Mouse (Mus musculus) T-cell, adult 2 months (primary cell): Measurements from ENCODE around the gene 2010300C02Rik.
"Not testable (repeated sequence)": the region's sequence is repeated elsewhere in the genome, so short reads cannot be mapped to it uniquely, and the experiment has no call there.

Experiments used
- DNase-seq: peaks from one replicate; pipeline ENCODE4 v3.0.0; 2022; ENCODE audit warnings: low spot score

Gene 2010300C02Rik

DNA sequence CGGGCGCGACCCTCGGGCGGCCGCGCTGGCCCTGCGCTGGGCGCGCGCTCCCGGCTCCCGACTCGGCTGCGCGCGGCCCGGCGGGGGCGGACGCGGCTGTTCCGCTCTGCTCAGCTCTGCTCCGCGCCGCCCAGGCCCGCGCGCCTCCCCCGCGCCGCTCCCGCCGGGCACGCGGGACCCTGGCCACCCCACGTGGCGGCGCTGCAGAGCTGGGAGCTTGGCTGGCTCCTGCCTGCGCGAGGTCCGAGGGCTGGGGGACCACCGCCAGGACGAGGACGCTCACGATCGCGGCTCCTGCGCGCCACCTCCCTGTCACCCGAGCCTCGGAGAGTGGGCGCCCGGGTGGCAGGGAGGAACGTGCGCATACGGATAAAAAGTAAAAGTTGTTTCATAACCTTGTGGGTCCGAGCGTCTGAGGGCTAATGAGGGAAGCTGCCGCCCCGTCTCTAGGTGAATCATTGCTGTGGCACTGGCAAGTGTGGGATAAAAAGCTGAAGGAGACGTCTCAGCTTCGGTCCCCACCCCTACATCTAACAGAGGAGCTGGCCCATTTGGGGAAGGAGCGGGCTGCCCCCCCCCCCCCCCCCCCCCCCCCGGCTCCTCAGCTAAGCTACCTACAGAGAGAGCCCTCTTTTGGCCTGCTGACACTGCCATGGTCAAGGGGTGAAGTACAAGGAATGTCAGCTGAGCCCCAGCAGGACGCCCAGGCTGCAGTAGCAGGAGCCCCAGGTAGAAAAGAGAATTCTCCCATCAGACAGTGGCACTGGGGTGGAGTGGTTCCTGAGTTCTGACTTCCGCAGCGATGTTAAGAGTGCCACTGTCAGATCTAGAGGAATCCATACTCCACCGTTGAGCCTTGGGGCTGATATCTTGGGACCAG lies at the start of gene 2010300C02Rik:
TSS of gene 2010300C02Rik (minus strand) at position 325 of the 880 bp plus-strand sequence.
- DNase-seq, result peak; percentile 17

DNA sequence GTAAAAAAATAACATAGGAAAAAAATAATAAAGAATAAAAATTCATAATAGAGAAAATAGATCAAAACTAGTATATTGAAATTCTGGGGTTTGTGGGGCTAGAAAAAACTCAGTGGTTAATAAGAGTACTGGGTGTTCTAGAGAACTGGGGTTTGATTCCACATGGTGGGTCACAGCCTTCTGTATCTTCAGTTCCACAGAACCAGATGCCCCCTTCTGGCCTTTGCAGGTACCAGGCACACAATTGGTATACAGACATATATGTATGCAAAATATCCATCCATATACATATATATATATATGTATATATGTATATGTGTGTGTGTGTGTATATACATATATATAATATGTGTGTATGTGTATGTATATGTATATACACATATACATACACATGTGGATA lies 39.5 kb upstream of the 2010300C02Rik start:
- no peak for DNase-seq

DNA sequence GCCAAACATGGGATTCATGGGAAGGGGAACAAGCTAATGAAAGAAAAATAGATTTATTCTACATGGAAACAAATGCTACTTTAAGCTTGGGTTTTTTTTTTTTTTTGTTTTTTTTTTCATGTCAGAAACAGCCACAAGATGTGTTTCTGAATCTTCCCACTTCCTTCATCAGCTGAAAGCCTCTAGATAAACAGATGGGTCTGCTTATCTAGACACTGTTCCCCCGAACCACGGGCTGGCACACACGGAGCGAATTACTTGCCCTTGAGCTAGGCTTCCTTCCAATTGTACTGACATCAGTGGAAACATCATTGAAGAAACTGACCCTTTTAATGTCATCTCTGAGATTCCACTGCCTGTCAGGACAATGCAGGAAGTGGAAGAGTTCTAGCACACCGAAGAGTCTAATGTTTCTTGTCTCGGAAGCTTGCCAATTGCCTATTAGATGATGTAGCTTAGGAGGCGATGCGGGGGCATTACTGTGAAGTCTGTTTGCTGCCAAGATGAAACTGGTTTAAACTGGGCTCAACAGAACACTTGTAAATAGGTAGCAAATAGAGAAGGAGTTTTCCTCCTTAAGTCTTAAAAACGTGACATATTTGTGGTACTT lies 24.9 kb upstream of the 2010300C02Rik start:
- no peak for DNase-seq

DNA sequence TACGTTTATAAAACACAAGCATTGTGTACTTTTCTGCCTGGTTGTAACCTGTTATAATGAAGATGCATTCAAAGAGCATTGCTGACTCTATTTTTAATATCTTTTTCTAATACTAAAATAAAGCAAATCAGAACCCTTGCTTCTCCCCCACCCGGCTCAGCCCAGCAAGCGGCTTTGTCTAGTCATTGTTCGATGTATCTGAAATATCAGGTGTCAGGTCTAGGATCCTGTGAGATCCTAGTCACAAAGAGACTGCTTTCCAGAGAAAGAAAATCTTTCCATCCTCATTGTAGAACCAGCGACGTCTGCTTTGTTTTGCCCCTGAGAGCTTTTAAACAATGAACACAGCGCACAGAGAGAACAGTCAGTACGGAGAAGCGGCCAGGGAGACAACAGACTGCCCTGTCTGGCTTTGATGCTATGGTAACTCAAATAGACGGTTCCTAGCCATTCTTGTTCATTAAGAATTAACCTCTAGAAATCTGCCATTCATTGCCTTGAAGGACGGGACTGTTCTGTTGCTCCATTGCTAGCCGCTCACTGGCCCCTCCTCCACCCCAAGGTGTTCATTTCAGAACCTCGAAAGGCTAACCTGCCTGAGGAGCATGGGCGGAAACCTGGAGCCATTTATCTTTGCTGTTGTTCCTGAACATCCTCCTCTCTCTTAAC lies 22.9 kb upstream of the 2010300C02Rik start:
- DNase-seq, result no peak

DNA sequence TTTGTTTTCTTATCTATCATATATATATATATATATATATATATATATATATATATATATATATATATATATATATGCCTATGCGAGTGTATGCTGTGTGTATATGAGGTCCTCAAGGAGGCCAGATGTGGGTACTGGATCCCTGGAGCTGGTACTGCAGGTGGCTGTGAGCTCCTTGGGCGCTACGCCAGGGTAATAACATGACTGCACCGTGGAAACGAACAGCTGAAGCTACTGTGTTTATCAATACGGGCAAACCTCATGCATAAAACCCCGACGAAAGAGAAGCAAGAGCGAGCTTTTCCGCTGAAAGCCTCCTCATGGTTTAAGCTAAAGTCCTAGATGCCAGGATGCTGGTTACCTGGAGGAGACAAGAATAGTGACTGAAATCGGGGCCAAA lies 22.2 kb upstream of the 2010300C02Rik start:
- no peak for DNase-seq

DNA sequence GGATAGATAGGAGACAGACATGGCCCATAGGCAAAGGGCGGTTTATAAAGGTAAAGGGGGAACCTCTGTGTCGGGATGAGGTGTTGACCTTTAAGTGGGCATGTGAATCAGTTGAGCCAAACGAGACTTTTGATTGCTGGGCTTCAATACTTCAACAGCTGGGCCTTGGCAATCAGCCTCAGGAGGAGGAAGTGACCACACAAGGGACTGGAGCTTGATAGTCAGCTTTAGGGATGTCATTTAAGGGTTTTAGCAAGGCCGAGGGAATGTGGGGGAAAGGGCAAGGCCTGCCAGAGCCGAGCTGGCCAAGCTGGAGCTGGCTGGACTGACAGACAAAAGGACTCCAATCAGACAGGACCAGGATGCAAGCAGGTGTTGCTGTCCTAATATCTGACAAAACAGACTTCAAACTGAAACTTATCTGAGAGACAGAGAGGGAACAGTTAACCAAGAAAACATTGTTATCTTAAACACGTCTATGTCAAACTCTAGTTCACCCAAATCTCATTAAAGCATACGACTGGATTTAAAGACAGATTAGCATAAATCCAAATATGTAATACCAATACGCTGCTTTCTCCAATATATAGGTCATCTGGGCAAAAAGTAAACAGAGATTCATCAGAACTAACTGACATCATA lies 20.4 kb upstream of the 2010300C02Rik start:
- no peak for DNase-seq

DNA sequence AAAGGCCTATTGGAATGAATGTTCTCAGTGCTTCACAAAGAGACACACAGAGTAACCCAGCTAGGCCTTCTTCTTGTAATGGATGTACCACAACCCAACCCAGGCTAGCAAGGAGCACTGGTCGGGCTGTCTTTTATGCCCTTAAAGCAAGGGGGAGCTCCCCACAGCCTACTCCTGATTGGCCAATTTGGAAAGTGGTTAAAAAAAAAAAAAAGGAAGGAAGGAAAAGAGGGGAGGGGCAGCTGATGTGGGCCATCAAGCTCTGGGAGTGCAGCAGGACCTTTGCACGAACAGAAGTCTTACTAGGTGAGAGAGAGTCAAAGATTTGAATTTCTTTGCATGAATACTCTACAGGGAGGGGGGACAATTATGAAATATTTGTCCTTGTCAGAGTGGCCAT lies 19.0 kb upstream of the 2010300C02Rik start:
- no peak for DNase-seq

DNA sequence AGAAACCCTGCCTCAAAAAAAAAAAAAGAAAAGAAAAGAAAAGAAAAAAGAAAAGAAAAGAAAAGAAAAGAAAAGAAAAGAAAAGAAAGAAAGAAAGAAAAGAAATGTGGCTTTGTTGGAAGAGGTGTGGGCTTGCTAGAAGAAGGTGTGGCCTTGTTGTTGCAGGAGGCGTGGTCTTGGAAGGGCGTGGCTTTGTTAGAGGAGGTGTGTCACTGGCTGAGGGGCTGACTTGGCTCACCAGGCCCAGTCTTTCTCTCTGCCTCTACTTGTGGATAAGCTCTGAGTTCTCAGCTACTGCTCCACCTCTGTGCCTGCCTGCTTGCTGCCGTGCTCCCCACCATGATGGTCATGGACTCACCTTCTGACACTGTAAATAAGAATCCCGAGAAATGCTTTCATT lies 17.2 kb upstream of the 2010300C02Rik start:
- DNase-seq, result no peak

DNA sequence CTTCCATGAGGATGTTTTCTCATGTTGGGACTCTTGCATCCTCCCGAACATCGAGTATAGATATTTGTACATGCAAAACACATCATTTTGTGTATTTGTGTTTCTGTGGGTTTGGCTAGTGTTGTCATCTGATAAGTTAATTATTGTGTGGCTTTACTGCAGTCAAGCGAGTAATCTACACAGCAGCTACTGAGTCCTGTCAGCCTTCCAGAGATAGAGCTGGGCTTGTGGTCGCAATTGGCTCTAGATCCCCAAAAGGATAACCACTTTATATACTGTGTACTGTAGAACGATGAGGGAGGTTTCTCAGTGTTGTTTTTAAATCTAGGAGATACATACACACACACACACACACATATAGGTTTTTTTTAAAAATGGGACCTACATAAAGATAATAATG lies 16.0 kb upstream of the 2010300C02Rik start:
- DNase-seq, result no peak

DNA sequence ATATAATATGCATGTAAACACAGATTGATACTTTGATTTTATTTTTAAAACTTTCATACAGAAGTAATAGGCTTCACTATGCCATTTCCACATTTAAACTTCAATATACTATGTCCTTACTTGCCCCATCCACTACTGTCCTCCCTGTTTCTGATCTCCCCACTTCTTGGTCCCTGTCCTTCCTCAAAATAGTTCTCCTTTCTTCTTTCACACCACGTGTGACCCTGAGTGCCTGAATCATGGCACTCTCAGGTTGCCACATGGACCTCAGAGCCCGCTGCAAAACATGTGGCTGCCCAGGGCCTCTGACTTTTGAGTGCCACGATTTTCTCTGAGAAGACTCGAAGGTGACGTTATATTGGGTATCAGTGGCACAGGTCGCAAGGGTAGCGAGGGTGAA lies 15.0 kb upstream of the 2010300C02Rik start:
- DNase-seq, result no peak

DNA sequence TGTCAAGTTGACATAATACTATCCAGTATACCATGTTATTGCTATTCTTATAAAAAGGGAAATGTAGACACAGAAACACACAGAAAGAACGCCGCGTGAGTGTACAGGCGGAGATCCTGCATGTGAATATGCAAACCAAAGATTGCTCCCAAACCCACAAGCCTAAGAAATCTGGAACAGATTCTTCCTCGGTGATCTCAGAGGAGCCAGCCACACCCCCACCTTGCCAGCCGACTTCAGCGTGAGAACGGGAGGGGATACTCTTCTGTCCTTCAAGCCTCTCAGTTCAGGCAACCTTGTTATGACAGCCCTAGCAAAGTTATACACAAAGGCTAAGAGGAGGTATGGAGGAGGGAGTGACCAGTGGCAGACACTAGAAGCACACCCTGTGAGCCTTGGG lies 9.5 kb upstream of the 2010300C02Rik start:
- DNase-seq, result no peak

DNA sequence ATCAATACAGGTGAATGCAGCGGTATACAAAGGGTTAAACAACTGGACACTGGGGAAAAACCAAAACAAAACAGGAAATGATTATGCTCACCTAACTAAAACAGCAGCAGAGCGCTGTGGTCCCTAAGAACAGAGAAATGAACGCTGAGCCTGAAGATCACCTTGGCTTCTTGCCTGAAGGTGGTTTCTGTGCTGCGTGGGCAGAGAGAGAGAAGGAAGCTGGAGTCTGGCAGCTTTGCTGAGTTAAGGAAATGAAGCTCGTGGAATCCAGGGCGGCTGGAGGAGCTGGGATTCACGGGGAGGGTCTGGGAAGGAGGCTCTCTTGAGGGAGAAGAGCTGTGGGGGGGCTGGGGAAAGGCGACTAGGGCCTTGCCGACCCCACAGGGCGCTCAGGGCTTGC lies 8.2 kb upstream of the 2010300C02Rik start:
- DNase-seq, result no peak

DNA sequence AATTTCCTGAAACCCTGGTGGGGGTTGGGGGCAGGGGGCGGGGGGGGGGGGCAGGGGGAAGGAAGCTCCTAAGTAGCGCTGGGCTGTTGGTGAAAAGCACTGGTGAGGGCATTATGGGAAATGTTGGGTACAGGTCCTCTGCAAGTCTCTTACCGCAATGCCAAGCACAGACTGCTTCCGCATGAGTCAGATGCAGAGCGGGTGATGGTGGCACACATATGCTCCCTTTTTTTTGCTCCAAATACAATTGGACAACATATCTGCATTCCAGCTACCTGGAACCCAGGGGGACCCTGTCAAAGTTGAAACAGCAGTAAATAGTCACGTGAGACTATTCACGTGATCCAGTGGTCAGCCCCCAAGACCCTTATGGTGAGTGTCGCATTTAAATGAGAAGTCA lies 7.3 kb upstream of the 2010300C02Rik start:
- DNase-seq, result no peak

DNA sequence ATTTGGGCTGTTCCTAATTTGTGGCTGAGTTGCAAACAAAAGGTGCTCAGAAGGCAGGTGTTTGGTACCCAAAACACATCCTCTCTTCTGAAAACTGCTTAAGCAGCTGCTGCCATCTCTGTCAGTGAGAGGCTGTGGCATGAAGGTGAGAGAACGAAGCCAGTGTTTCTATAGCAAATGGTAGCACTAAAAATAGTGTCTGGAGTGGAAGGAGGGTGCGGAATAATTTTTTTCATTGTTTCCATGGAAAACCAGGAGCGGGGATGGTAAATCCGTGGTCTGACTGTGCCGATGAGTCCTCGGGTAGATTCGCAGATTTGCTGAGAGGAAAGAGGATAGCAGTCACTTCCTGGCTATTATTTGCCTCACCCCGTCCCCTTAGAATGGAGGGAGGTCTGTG lies 6.5 kb upstream of the 2010300C02Rik start:
- DNase-seq, result no peak

DNA sequence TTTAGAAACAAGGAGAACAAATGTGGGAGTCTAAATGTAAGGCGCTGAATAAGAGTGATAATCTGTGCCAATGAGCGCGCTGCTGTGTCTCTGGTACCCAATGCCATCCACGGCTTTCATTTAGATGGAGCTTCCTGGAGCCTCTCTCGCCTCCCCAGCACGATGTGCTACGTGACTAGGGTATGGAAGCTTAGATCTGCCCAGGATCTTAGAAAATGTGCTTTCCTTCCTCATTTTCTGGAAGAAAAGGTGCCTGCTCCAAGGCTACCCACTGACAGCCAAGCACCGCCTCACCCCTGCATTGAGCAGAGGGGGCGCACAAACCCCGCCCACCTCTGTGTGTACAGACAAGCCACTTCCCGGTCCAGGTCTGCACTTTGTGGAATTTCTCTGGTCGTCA lies 6.0 kb upstream of the 2010300C02Rik start:
- DNase-seq, result no peak

DNA sequence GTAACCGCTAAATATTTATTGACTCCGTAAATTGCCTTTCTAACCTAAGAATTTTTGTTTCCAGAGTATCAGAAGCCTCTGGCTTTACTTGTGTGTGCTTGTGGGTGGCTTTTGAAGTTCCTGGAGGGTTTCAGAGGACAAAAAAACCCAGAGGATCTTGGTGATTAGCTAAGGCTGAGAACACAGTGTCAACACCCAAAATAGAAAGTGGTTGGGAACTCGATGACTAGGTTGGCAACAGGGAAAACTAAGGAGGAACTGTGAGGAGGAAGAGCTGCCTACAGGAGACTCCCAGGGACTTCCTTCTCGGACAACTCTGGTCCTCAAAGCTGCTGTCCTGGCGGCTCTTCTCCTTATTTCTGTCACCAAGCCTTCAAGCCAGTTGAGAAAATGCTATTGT lies 1.2 kb upstream of the 2010300C02Rik start:
- DNase-seq, result no peak

DNA sequence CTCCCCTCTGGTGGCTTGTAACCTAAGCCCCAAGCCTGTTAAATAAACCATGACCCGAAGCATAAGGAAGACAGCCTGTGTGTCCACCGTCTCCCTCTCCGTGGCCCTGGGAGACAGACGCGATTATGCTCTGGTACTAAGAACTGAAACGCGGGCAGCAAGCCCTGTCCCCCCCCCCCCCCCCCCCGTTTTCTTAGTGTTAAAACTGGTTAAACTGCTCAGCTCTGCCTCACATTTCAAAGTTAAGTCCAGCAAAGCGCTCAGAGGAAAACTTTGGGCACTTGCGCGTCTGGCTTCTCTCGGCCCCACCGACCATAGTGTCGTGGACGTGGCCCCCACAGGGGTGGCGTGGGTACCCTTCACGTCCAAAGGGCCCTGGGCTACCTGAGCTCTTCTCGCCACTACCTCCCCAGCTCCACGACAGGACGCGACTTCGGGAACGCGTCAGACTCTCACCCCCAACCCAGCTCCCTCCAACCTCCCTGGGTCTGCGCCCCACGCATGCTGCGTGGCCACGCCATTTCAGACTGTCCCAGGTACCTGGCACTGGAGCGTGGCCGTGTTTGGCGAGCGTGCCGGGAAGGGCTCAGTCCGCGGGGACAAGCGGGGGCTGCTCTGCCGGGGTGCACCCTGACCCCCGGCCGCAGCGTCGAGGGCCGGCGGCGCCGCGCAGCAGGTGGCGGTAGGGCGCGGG lies 708 bp downstream of the 2010300C02Rik start:
- DNase-seq, result no peak

DNA sequence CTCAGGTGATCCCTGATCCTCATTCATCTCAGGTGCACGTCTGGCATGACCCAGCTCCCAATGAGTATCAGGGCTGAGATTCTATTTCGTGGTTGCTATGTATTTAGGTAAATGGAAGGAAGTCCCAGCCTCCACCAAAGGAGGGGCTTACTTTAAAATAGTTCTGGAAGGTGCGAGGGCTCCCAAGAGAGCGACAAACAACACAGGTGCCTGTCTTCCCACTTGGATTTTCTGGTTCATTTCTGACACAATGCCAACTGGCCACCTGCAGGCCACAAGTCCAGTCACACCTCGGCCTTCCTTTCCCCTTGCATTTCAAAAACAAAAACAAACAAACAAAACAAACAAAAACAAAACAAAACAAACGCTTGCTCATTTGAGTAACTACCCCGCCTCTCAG lies 1.4 kb downstream of the 2010300C02Rik start:
- no peak for DNase-seq

DNA sequence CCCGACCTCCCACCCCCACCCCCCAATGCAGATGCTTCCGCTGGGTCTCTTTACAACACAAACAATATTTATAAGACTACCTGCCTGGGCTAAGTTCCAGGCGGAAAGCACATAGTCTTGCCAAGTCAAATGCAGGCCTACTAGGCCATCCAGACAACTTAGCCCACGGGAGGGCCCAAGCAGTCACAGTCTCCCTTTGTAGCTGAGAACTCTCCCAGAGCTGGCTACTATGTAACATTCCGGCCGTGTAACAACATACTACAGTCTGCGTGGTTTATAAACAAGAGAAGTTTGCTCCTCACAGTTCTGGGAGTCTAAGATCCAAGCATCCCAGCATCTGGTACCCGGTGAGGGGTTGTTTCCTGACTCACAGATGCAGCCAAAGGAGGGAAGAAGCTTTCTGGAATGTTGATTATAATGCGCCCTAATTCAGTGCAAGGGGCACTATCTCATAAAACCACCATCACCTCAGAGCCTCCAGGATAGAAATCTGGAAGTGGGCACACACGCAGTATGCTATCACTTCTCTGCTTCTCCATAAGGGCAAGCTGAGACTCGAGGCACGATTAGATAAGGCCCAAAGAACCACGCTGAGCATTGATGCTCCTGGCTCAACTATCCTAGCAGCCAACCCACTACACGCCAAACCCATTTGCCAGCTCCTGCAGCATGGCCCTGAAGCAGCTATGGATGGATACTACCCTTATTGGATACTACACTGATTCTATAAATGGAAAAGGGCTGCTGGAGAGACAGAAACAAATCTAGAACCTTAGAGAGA lies 2.3 kb downstream of the 2010300C02Rik start:
- DNase-seq, result no peak

DNA sequence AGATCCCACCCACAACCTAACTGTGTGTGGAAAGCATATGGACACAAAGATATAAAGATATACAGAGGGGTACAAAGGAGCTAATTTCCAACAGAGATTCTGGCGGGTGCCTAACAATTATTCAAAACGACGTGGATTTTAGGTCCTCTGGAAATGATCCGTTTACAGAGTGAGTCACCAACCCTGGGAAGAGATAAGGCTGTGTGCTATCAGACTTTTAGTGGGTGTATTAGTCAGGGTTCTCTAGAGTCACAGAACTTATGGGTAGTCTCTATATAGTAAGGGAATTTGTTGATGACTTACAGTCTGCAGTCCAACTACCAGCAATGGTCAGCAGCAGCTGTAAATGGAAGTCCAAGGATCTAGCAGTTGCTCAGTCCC lies 7.5 kb downstream of the 2010300C02Rik start:
- not testable (repeated sequence) for DNase-seq
